Mouse (Mus musculus): Measurements from ENCODE around the gene Gmfg. TPM values are rescaled to one million over a fixed set of nuclear protein-coding genes. Genes with fewer than 3 reads are reported as not detected.

The Gmfg gene
- 5.8 and 6.4 TPM in 2 replicates for polyA plus RNA-seq (2014; fragmentation: Nextera tagmentation; extraction: Ambion mirVana)

DNA sequence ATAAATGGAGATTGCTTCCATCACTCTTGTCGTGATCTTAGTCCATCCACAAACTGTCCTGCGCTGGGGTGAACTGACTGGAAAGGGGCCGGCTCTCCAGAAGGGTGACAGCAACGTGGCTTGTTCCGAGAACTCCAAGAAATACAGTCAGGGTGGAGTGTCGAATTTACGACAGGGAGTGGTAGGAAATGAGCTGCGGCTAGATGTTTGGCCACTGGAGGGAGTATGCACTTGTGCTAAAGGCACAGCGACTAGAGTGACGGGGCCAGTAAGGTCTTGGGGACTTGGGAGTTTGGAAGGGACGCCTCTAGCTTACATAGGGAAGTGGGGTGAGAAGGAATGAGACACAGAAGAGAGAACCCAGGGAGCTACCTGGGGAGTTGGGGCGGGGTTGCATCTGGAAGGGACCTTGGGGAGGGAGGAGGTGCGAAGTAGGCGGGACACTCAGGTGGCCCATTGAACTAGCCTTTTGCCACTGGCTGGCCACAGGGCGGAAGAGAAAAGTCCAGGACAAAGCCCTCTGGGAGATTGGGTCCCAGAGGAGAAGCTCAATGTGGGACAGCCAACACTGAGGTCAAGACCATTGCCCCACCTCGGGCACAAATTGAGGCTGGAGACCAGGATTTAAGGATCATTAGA lies at the start of gene Gmfg:
Gene Gmfg (plus strand): TSS at position 516 of the 639 bp plus-strand sequence.
- Histone ChIP-seq H3K36me3 (ENCODE audit: control insufficient read depth, insufficient read depth, low read length) (peaks cover 4% of the 10 kb centered on the region; the same call in 1 of the 2 replicates), H3K4me3 (ENCODE audit: low read depth, low read length) (peak within 1 kb of the TSS; percentile 95), H3K9me3 (replicated peaks; ENCODE audit: control insufficient read depth, low read length) (no peaks in the 10 kb centered on the region), H3K4me2 (peak within 1 kb of the TSS; percentile 91), H3K27ac (ENCODE audit: low read depth, low read length) (peak within 1 kb of the TSS; percentile 73), H3K27me3 (ENCODE audit: control insufficient read depth, insufficient read depth, low read length) (no peaks in the 10 kb centered on the region), H3K4me1 (ENCODE audit: control insufficient read depth, insufficient read depth, low read length) (peaks cover 16% of the 10 kb centered on the region; the same call in 1 of the 2 replicates), H3K9ac (ENCODE audit: low read depth, low read length) (peak within 1 kb of the TSS; percentile 80)
- ATAC-seq (replicated peaks; ENCODE audit: insufficient number of reproducible peaks, low FRiP score, low TSS enrichment), result peak; percentile 19
- WGBS (ENCODE audit: insufficient replicate concordance), result 1% methylated on average over 16 of the region's 16 CpGs

- H3K9me3 ChIP-seq (replicated peaks; ENCODE audit: control insufficient read depth, low read length), result no peaks in the 10 kb centered on the region
- H3K9ac ChIP-seq (ENCODE audit: low read depth, low read length), result no peak overlapping the region
- peaks cover 13% of the 10 kb centered on the region for H3K4me1 ChIP-seq (ENCODE audit: control insufficient read depth, insufficient read depth, low read length)
- H3K27me3 ChIP-seq (ENCODE audit: control insufficient read depth, insufficient read depth, low read length), result no peaks in the 10 kb centered on the region
- H3K36me3 ChIP-seq (ENCODE audit: control insufficient read depth, insufficient read depth, low read length), result peaks cover 16% of the 10 kb centered on the region
- 93% methylated on average over 3 of the region's 3 CpGs for WGBS (ENCODE audit: insufficient replicate concordance)
- no peak overlapping the region for H3K4me2 ChIP-seq
- H3K4me3 ChIP-seq (ENCODE audit: low read depth, low read length), result no peak overlapping the region
- ATAC-seq (replicated peaks; ENCODE audit: insufficient number of reproducible peaks, low FRiP score, low TSS enrichment), result no peak
- H3K27ac ChIP-seq (ENCODE audit: low read depth, low read length), result no peak overlapping the region
These were observed 46.9 kb upstream of the Gmfg start for GRCm38 (mm10) chr7:28390331-28390730.

DNA sequence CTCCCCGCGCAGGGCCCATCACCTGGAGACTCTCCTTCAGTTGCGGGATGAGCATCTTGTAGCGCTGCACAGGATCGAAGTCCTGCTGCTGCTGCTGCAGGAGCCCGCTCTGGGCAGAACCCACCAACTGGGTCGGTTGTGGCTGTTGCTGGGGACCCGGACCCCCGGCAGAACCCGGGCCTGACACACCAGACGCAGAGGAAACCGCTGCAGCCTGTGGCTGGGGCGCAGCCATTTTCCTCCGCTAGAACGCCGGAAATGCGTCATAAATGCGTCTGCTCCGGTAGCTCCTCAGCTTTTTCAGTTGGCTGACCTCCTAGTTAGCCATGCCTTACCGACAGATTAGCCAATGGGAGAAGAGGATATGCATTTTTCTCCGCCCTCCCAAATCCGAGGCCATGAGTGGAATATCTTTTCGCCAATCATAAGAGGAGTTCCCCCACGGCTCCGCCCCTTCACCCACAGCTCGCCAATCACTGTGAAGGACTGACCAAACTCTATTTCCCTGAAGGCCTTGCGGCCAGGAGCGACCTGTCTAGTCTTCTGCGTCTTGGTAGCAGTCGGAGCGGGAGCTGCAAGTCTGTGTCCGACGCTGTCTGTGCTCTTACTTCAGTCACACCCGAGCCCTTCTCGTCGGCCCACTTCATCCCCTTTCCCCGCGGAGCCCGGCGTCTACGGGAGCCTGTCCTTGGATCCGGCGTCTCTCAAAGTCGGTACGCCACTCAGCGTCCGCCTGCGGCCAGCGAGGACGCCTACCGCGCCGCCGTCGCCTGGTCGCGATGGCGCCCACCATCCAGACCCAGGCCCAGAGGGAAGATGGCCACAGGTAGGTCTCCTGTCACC lies 44.6 kb upstream of the Gmfg start, which contains the start of the genes Med29 and Paf1:
Gene Med29 (minus strand): TSS at position 280 of the 843 bp plus-strand sequence.
Gene Paf1 (plus strand): TSS at position 523 of the 843 bp plus-strand sequence.
- peaks cover 28% of the 10 kb centered on the region for H3K36me3 ChIP-seq (ENCODE audit: control insufficient read depth, insufficient read depth, low read length)
- peak within 1 kb of the TSS; percentile 73 for H3K27ac ChIP-seq (ENCODE audit: low read depth, low read length)
- H3K4me1 ChIP-seq (ENCODE audit: control insufficient read depth, insufficient read depth, low read length), result peaks cover 13% of the 10 kb centered on the region
- H3K9me3 ChIP-seq (replicated peaks; ENCODE audit: control insufficient read depth, low read length), result no peaks in the 10 kb centered on the region
- WGBS (ENCODE audit: insufficient replicate concordance), result under 1% methylated on average over 56 of the region's 58 CpGs
- peak within 1 kb of the TSS; percentile 94 for H3K4me3 ChIP-seq (ENCODE audit: low read depth, low read length)
- H3K27me3 ChIP-seq (ENCODE audit: control insufficient read depth, insufficient read depth, low read length), result no peaks in the 10 kb centered on the region
- H3K9ac ChIP-seq (ENCODE audit: low read depth, low read length), result peak within 1 kb of the TSS; percentile 88
- H3K4me2 ChIP-seq, result peak within 1 kb of the TSS; percentile 93
- ATAC-seq (replicated peaks; ENCODE audit: insufficient number of reproducible peaks, low FRiP score, low TSS enrichment), result peak; percentile 98

GRCm38 (mm10) chr7:28393272-28393951 lies 43.8 kb upstream of the Gmfg start:
- Histone ChIP-seq H3K4me1 (ENCODE audit: control insufficient read depth, insufficient read depth, low read length) (peaks cover 13% of the 10 kb centered on the region), H3K4me3 (ENCODE audit: low read depth, low read length) (peak overlapping the region; percentile 94), H3K27ac (ENCODE audit: low read depth, low read length) (peak overlapping the region; percentile 73), H3K9me3 (replicated peaks; ENCODE audit: control insufficient read depth, low read length) (no peaks in the 10 kb centered on the region), H3K9ac (ENCODE audit: low read depth, low read length) (peak overlapping the region; percentile 88), H3K36me3 (ENCODE audit: control insufficient read depth, insufficient read depth, low read length) (peaks cover 33% of the 10 kb centered on the region), H3K4me2 (peak overlapping the region; percentile 93), H3K27me3 (ENCODE audit: control insufficient read depth, insufficient read depth, low read length) (no peaks in the 10 kb centered on the region)
- ATAC-seq (replicated peaks; ENCODE audit: insufficient number of reproducible peaks, low FRiP score, low TSS enrichment), result no peak
- WGBS (ENCODE audit: insufficient replicate concordance), result 6% methylated on average over 22 of the region's 22 CpGs

DNA sequence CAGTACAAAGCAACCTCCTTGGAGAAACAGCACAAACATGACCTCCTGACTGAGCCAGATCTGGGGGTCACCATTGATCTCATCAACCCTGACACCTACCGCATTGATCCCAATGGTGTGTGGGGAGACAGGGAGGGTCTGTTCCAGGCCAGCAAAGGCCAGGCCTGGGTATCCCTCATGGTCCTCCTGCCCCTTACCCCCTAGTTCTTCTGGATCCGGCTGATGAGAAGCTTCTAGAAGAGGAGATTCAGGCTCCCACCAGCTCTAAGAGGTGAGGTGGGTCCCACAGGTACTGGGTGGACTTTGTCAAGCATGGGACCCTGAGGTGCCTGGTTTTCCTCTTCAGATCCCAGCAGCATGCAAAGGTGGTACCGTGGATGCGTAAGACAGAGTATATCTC lies 41.8 kb upstream of the Gmfg start:
- H3K9me3 ChIP-seq (replicated peaks; ENCODE audit: control insufficient read depth, low read length), result no peaks in the 10 kb centered on the region
- ATAC-seq (replicated peaks; ENCODE audit: insufficient number of reproducible peaks, low FRiP score, low TSS enrichment), result no peak
- H3K4me1 ChIP-seq (ENCODE audit: control insufficient read depth, insufficient read depth, low read length), result peaks cover 13% of the 10 kb centered on the region
- WGBS (ENCODE audit: insufficient replicate concordance), result 94% methylated on average over 4 of the region's 4 CpGs
- H3K4me3 ChIP-seq (ENCODE audit: low read depth, low read length), result no peak overlapping the region
- no peaks in the 10 kb centered on the region for H3K27me3 ChIP-seq (ENCODE audit: control insufficient read depth, insufficient read depth, low read length)
- H3K4me2 ChIP-seq, result no peak overlapping the region
- no peak overlapping the region for H3K9ac ChIP-seq (ENCODE audit: low read depth, low read length)
- peaks cover 25% of the 10 kb centered on the region for H3K36me3 ChIP-seq (ENCODE audit: control insufficient read depth, insufficient read depth, low read length)
- no peak overlapping the region for H3K27ac ChIP-seq (ENCODE audit: low read depth, low read length)

DNA sequence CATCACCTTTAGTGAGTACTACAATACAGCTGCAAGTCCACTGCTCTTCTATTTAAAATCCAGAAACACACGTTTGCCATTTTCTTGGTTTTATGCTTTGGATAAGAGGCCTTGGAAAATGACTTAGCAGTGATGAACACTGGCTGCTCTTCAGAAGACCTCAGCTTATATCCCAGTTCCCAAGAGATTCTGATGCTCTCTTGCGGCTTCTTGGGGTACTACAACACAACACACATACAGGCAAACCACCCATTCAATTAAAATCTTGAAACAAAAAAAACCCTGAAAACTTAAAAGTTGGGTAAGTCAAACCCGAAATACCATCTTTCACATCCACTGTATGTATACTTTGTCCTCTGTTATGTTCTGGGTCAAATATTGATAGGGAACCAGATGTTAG lies 39.2 kb upstream of the Gmfg start:
- Histone ChIP-seq H3K4me3 (ENCODE audit: low read depth, low read length) (no peak overlapping the region), H3K27me3 (ENCODE audit: control insufficient read depth, insufficient read depth, low read length) (no peaks in the 10 kb centered on the region), H3K9ac (ENCODE audit: low read depth, low read length) (no peak overlapping the region), H3K36me3 (ENCODE audit: control insufficient read depth, insufficient read depth, low read length) (peaks cover 33% of the 10 kb centered on the region), H3K27ac (ENCODE audit: low read depth, low read length) (no peak overlapping the region), H3K9me3 (replicated peaks; ENCODE audit: control insufficient read depth, low read length) (no peaks in the 10 kb centered on the region), H3K4me1 (ENCODE audit: control insufficient read depth, insufficient read depth, low read length) (peaks cover 6% of the 10 kb centered on the region), H3K4me2 (no peak overlapping the region)
- WGBS (ENCODE audit: insufficient replicate concordance), result 64% methylated on average over 3 of the region's 3 CpGs
- no peak for ATAC-seq (replicated peaks; ENCODE audit: insufficient number of reproducible peaks, low FRiP score, low TSS enrichment)

DNA sequence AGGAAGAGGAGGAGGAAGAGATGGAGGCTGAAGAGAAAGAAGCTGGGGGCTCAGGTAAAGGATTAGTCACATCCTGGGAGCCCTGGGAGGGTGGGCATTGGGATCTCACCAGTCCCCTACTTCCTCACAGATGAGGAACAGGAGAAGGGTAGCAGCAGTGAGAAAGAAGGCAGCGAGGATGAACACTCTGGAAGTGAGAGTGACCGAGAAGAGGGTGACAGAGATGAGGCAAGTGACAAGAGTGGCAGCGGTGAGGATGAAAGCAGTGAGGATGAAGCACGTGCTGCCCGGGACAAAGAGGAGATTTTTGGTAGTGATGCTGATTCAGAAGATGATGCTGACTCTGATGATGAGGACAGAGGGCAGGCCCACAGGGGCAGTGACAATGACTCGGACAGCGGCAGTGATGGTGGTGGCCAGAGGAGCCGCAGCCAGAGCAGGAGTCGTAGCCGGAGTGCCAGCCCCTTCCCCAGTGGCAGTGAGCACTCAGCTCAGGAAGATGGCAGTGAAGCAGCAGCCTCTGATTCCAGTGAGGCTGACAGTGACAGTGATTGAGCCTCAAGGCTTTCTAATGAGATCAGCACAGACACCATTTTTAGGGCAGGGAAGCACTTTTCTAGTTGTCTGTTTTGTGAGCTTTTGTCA lies 38.4 kb upstream of the Gmfg start:
- H3K4me1 ChIP-seq (ENCODE audit: control insufficient read depth, insufficient read depth, low read length), result peaks cover 1% of the 10 kb centered on the region; the same call in 1 of the 2 replicates
- no peak overlapping the region for H3K27ac ChIP-seq (ENCODE audit: low read depth, low read length)
- no peak for ATAC-seq (replicated peaks; ENCODE audit: insufficient number of reproducible peaks, low FRiP score, low TSS enrichment)
- no peak overlapping the region for H3K9ac ChIP-seq (ENCODE audit: low read depth, low read length)
- H3K36me3 ChIP-seq (ENCODE audit: control insufficient read depth, insufficient read depth, low read length), result peaks cover 41% of the 10 kb centered on the region
- no peaks in the 10 kb centered on the region for H3K27me3 ChIP-seq (ENCODE audit: control insufficient read depth, insufficient read depth, low read length)
- H3K4me3 ChIP-seq (ENCODE audit: low read depth, low read length), result no peak overlapping the region
- 84% methylated on average over 10 of the region's 10 CpGs for WGBS (ENCODE audit: insufficient replicate concordance)
- H3K4me2 ChIP-seq, result no peak overlapping the region
- no peaks in the 10 kb centered on the region for H3K9me3 ChIP-seq (replicated peaks; ENCODE audit: control insufficient read depth, low read length)

DNA sequence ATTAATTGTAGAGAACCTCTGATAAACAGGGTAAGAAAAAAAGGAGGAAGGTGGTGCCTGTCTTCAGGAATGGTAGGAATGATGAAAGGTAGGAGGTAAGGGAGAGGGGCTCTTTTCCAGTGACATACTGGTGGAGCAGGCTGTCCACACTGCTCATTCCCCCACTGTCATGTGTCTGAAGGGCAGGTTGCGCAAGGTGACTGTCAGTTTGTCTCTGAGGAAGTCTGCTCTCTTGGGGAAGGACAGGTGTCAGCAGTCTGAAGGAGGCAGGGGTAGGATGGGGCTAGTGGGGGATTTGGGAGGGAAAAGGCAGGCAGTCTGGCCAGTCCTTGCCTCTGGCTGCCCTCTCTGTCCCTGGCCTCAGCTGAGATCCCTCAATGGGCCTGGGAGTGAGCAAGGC lies 36.2 kb upstream of the Gmfg start:
- H3K27me3 ChIP-seq (ENCODE audit: control insufficient read depth, insufficient read depth, low read length), result no peaks in the 10 kb centered on the region
- peak; percentile 27; the same call in 1 of the 2 replicates for ATAC-seq (replicated peaks; ENCODE audit: insufficient number of reproducible peaks, low FRiP score, low TSS enrichment)
- no peaks in the 10 kb centered on the region for H3K4me1 ChIP-seq (ENCODE audit: control insufficient read depth, insufficient read depth, low read length)
- H3K27ac ChIP-seq (ENCODE audit: low read depth, low read length), result no peak overlapping the region
- peaks cover 50% of the 10 kb centered on the region for H3K36me3 ChIP-seq (ENCODE audit: control insufficient read depth, insufficient read depth, low read length)
- H3K9me3 ChIP-seq (replicated peaks; ENCODE audit: control insufficient read depth, low read length), result no peaks in the 10 kb centered on the region
- H3K4me3 ChIP-seq (ENCODE audit: low read depth, low read length), result no peak overlapping the region
- no peak overlapping the region for H3K4me2 ChIP-seq
- 100% methylated on average over 1 of the region's 1 CpGs for WGBS (ENCODE audit: insufficient replicate concordance)
- no peak overlapping the region for H3K9ac ChIP-seq (ENCODE audit: low read depth, low read length)

All from heart, embryonic 11.5 days (tissue).